Mouse (Mus musculus): ENCODE data around the gene Galnt7. TPM values are rescaled to one million over a fixed set of nuclear protein-coding genes. Genes with fewer than 3 reads are reported as not detected.
A peak's percentile ranks its signal among the peaks of the same experiment; 100 is the strongest.

The Galnt7 gene
- total RNA-seq, 1 experiment = 17.7 TPM

- peak; percentile 70 for DNase-seq (ENCODE audit: low read depth, low spot score)
- Histone ChIP-seq H3K36me3 (ENCODE audit: control insufficient read depth, insufficient read depth, low read length, poor library complexity, severe bottlenecking) (peaks cover 7% of the 10 kb centered on the region), H3K9ac (ENCODE audit: insufficient read depth, low read depth, low read length, poor library complexity, severe bottlenecking) (peak overlapping the region; percentile 67; the same call in 1 of the 2 replicates), H3K27ac (ENCODE audit: insufficient read depth, low read depth, low read length, poor library complexity, severe bottlenecking) (no peak overlapping the region), H3K4me1 (ENCODE audit: control insufficient read depth in 2 of 2, insufficient read depth in 2 of 2, low read length in 2 of 2, poor library complexity in 1 of 2) (peaks cover 4 to 11% of the 10 kb centered on the region in 2 experiments; a peak in 3 of 4 replicates), H3K4me3 (ENCODE audit: insufficient read depth in 1 of 2, low read depth in 1 of 2, low read length in 2 of 2, poor library complexity in 1 of 2, severe bottlenecking in 1 of 2) (peak overlapping the region in 1 of 2 experiments; percentile 12; a peak in 1 of 4 replicates), H3K9me3 (ENCODE audit: control insufficient read depth, insufficient read depth, low read depth, low read length) (no peaks in the 10 kb centered on the region)
- TF ChIP-seq ZC3H11A (IDR thresholded peaks at IDR 0.05; ENCODE audit: borderline replicate concordance, low read depth, low read length) (0 out of 2 replicates have a peak, but pooled peaks have one; percentile 7), ZNF384 (IDR thresholded peaks at IDR 0.05; ENCODE audit: low read depth, low read length) (no peak)
- in situ Hi-C loops (cut with MboI; ENCODE audit: low sequenced_read_pairs in 2 of 2, unreplicated experiment in 2 of 2) = no loop called here
Measured at GRCm38 (mm10) chr8:57503641-57504040, 149.2 kb downstream of the Galnt7 start.

GRCm38 (mm10) chr8:57498847-57499511, 153.9 kb downstream of the Galnt7 start:
- TF ChIP-seq ZNF384 (IDR thresholded peaks at IDR 0.05; ENCODE audit: low read depth, low read length) (no peak), MAFK (IDR thresholded peaks at IDR 0.05; ENCODE audit: insufficient read depth, low read depth, low read length) (no peak), CHD2 (IDR thresholded peaks at IDR 0.05; ENCODE audit: low read depth, low read length) (no peak), HCFC1 (IDR thresholded peaks at IDR 0.05; ENCODE audit: borderline replicate concordance, insufficient read depth, low read length) (no peak), ZC3H11A (IDR thresholded peaks at IDR 0.05; ENCODE audit: borderline replicate concordance, low read depth, low read length) (no peak)
- Histone ChIP-seq H3K9ac (ENCODE audit: insufficient read depth, low read depth, low read length, poor library complexity, severe bottlenecking) (peak overlapping the region; percentile 28; the same call in 1 of the 2 replicates), H3K36me3 (ENCODE audit: control insufficient read depth, insufficient read depth, low read length, poor library complexity, severe bottlenecking) (peaks cover 7% of the 10 kb centered on the region; the same call in 1 of the 2 replicates), H3K9me3 (ENCODE audit: control insufficient read depth, insufficient read depth, low read depth, low read length) (no peaks in the 10 kb centered on the region), H3K27ac (ENCODE audit: insufficient read depth, low read depth, low read length, poor library complexity, severe bottlenecking) (no peak overlapping the region; the same call in 1 of the 2 replicates), H3K4me1 (ENCODE audit: control insufficient read depth in 2 of 2, insufficient read depth in 2 of 2, low read length in 2 of 2, poor library complexity in 1 of 2) (peaks cover 2 to 8% of the 10 kb centered on the region in 2 experiments; a peak in 3 of 4 replicates), H3K4me3 (ENCODE audit: insufficient read depth in 1 of 2, low read depth in 1 of 2, low read length in 2 of 2, poor library complexity in 1 of 2, severe bottlenecking in 1 of 2) (peak overlapping the region; percentile 18 to 25; a peak in 2 of 4 replicates)
- in situ Hi-C loops (cut with MboI; ENCODE audit: low sequenced_read_pairs in 2 of 2, unreplicated experiment in 2 of 2) = no loop called here
- no peak for DNase-seq (ENCODE audit: low read depth, low spot score)

GRCm38 (mm10) chr8:57498494-57498846, 154.4 kb downstream of the Galnt7 start:
- H3K27ac ChIP-seq (ENCODE audit: insufficient read depth, low read depth, low read length, poor library complexity, severe bottlenecking) = no peak overlapping the region; the same call in 1 of the 2 replicates
- peak overlapping the region in 1 of 2 experiments; percentile 25; a peak in 2 of 4 replicates for H3K4me3 ChIP-seq (ENCODE audit: insufficient read depth in 1 of 2, low read depth in 1 of 2, low read length in 2 of 2, poor library complexity in 1 of 2, severe bottlenecking in 1 of 2)
- in situ Hi-C loops (cut with MboI; ENCODE audit: low sequenced_read_pairs in 2 of 2, unreplicated experiment in 2 of 2) = no loop called here
- no peak for DNase-seq (ENCODE audit: low read depth, low spot score)
- peaks cover 2 to 9% of the 10 kb centered on the region in 2 experiments; a peak in 3 of 4 replicates for H3K4me1 ChIP-seq (ENCODE audit: control insufficient read depth in 2 of 2, insufficient read depth in 2 of 2, low read length in 2 of 2, poor library complexity in 1 of 2)
- peaks cover 9% of the 10 kb centered on the region; the same call in 1 of the 2 replicates for H3K36me3 ChIP-seq (ENCODE audit: control insufficient read depth, insufficient read depth, low read length, poor library complexity, severe bottlenecking)
- H3K9ac ChIP-seq (ENCODE audit: insufficient read depth, low read depth, low read length, poor library complexity, severe bottlenecking) = no peak overlapping the region
- no peaks in the 10 kb centered on the region for H3K9me3 ChIP-seq (ENCODE audit: control insufficient read depth, insufficient read depth, low read depth, low read length)
- TF ChIP-seq ZC3H11A (IDR thresholded peaks at IDR 0.05; ENCODE audit: borderline replicate concordance, low read depth, low read length) = no peak
- no peak for TF ChIP-seq HCFC1 (IDR thresholded peaks at IDR 0.05; ENCODE audit: borderline replicate concordance, insufficient read depth, low read length)
- TF ChIP-seq ZNF384 (IDR thresholded peaks at IDR 0.05; ENCODE audit: low read depth, low read length) = no peak
- no peak for TF ChIP-seq CHD2 (IDR thresholded peaks at IDR 0.05; ENCODE audit: low read depth, low read length)
- no peak for TF ChIP-seq MAFK (IDR thresholded peaks at IDR 0.05; ENCODE audit: insufficient read depth, low read depth, low read length)

- DNase-seq (ENCODE audit: low read depth, low spot score) = no peak
- no peak overlapping the region for H3K9ac ChIP-seq (ENCODE audit: insufficient read depth, low read depth, low read length, poor library complexity, severe bottlenecking)
- H3K27ac ChIP-seq (ENCODE audit: insufficient read depth, low read depth, low read length, poor library complexity, severe bottlenecking) = no peak overlapping the region
- H3K4me3 ChIP-seq (ENCODE audit: insufficient read depth in 1 of 2, low read depth in 1 of 2, low read length in 2 of 2, poor library complexity in 1 of 2, severe bottlenecking in 1 of 2) = peak overlapping the region; percentile 4 to 8; a peak in 2 of 4 replicates
- H3K36me3 ChIP-seq (ENCODE audit: control insufficient read depth, insufficient read depth, low read length, poor library complexity, severe bottlenecking) = peaks cover 6% of the 10 kb centered on the region; the same call in 1 of the 2 replicates
- in situ Hi-C loops (cut with MboI; ENCODE audit: low sequenced_read_pairs in 2 of 2, unreplicated experiment in 2 of 2) = no loop called here
- peaks cover 8 to 11% of the 10 kb centered on the region in 2 experiments for H3K4me1 ChIP-seq (ENCODE audit: control insufficient read depth in 2 of 2, insufficient read depth in 2 of 2, low read length in 2 of 2, poor library complexity in 1 of 2)
- H3K9me3 ChIP-seq (ENCODE audit: control insufficient read depth, insufficient read depth, low read depth, low read length) = no peaks in the 10 kb centered on the region
- no peak for TF ChIP-seq CHD2 (IDR thresholded peaks at IDR 0.05; ENCODE audit: low read depth, low read length)
- no peak for TF ChIP-seq ZNF384 (IDR thresholded peaks at IDR 0.05; ENCODE audit: low read depth, low read length)
- TF ChIP-seq ZC3H11A (IDR thresholded peaks at IDR 0.05; ENCODE audit: borderline replicate concordance, low read depth, low read length) = no peak
- no peak for TF ChIP-seq HCFC1 (IDR thresholded peaks at IDR 0.05; ENCODE audit: borderline replicate concordance, insufficient read depth, low read length)
- no peak for TF ChIP-seq MAFK (IDR thresholded peaks at IDR 0.05; ENCODE audit: insufficient read depth, low read depth, low read length)
Measured at GRCm38 (mm10) chr8:57491873-57492272, 161.0 kb downstream of the Galnt7 start.

Measured in ES-E14 (cell line).